9 mouse cellular contexts compared by ENCODE assay signal in the genomic region with DNA sequence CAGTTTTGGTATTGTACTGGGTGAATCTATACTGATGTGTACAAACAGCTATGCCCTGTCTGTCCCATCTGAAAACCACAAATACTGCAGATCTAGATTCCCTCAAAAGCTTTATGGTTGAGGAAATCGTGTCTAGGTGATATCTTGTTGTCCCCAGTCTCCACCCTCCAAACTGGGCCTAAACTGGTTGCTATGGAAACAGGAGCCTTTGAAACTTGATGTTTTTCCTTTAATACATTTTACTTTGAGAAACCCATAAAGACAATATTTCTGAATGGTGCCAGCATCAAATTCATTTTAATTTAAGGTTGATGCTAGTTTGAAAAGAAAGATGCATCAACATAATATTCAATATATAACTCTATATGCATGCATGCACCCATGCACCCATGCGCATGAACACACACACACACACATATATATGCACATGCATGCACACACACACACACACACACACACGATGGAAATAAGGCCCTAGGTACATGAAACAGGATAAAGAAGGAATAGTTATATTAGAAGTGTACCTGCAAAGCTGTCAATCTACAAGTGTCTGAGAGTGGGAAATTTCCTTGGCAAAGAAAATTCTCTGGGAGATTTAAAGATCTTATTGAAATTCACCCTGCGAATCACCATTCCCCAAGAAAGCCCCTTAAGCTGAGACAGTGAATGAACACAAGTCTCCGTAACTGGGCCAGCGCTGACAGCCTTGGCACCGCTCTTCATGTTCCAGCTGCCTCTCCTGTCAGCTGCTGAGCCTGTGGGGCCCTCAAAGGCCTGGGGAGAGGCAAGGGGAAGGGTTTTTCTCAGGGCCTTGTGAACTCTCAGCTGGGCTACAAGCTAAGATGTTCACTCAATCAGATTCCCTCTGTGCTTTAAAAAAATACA.
DNase-seq lines count a peak whose midpoint lies in the region; ATAC-seq lines count a peak whose summit lies in the region.
"Had no signal": no experiment of that assay in that cellular context is flagged by ENCODE, and none has a peak within 500 bp of the region (broad histone marks: within the 10 kb centered on the region; RNA-seq: fewer than 3 reads in every experiment).

No protein-coding gene starts in this region.

- H3K4me2 ChIP-seq in midbrain, embryonic 16.5 days (ENCODE audit: low read length) = no peak overlapping the region
- H3K4me2 ChIP-seq: limb, embryonic 12.5 days had no signal

- peaks cover 11% of the 10 kb centered on the region for H3K4me1 ChIP-seq in midbrain, embryonic 16.5 days (ENCODE audit: control insufficient read depth, insufficient read depth, low read length)
- H3K4me1 ChIP-seq: limb, embryonic 12.5 days had no signal

- ATAC-seq in midbrain, embryonic 16.5 days = peak; percentile 95
- no peak for ATAC-seq in erythroid progenitor cell, adult 5-6 weeks (replicated peaks; ENCODE audit: low FRiP score, poor library complexity, severe bottlenecking)

- H3K36me3 ChIP-seq in midbrain, embryonic 16.5 days (ENCODE audit: control insufficient read depth, insufficient read depth, low read length) = no peaks in the 10 kb centered on the region
- H3K36me3 ChIP-seq: limb, embryonic 12.5 days had no signal

- peak; percentile 11 for DNase-seq in cerebellum, adult 9-10 months
- DNase-seq in cerebellum, adult 8-10 months = no peak
- peak; percentile 10 to 26 for DNase-seq in cerebellum, postnatal 25 days
- DNase-seq in layer of hippocampus, adult 9-11 months = peak; percentile 68
- DNase-seq in B cell, adult 2 months = no peak
- no peak for DNase-seq in adrenal gland, adult 18-20 months (ENCODE audit: low spot score in 2 of 2)

- no peak overlapping the region for H3K9ac ChIP-seq in midbrain, embryonic 16.5 days (ENCODE audit: low read depth, low read length)
- H3K9ac ChIP-seq: limb, embryonic 12.5 days had no signal

- no peak overlapping the region for H3K4me3 ChIP-seq in midbrain, embryonic 16.5 days (ENCODE audit: low read depth, low read length)
- H3K4me3 ChIP-seq: limb, embryonic 12.5 days had no signal

- 30% methylated on average over 7 of the region's 7 CpGs for WGBS in midbrain, embryonic 16.5 days

- H3K9me3 ChIP-seq in midbrain, embryonic 16.5 days (replicated peaks; ENCODE audit: control insufficient read depth, low read length, poor library complexity, severe bottlenecking) = no peaks in the 10 kb centered on the region
- H3K9me3 ChIP-seq: limb, embryonic 12.5 days had no signal

- no peaks in the 10 kb centered on the region for H3K27me3 ChIP-seq in midbrain, embryonic 16.5 days (ENCODE audit: control insufficient read depth, insufficient read depth, low read depth, low read length)
- H3K27me3 ChIP-seq: limb, embryonic 12.5 days had no signal

- peak overlapping the region; percentile 69 for H3K27ac ChIP-seq in midbrain, embryonic 16.5 days (ENCODE audit: low read length)
- H3K27ac ChIP-seq: limb, embryonic 12.5 days had no signal

Comparison
In these comparisons a context has a peak if more than half of its experiments do, and no peak if none do; other contexts are left out.
1. DNase-seq: peak in cerebellum, adult 9-10 months (single experiment), cerebellum, postnatal 25 days (2 of 2) and layer of hippocampus, adult 9-11 months (single experiment); none in cerebellum, adult 8-10 months (single experiment), B cell, adult 2 months (0 of 2) and adrenal gland, adult 18-20 months (0 of 2).